Mouse (Mus musculus) lung, embryonic 16.5 days (tissue): ENCODE results near the gene Trpm5. TPM values are rescaled to one million over a fixed set of nuclear protein-coding genes. Genes with fewer than 3 reads are reported as not detected.

Experiments used
- ATAC-seq: fragments of 200-750 bp; cut with Nextera tagmentation; 2 replicates; pipeline ENCODE4 v1.8.0; 2017; ENCODE audit warnings: low read depth, mild to moderate bottlenecking, moderate library complexity
- H3K27ac ChIP-seq: fragments of 300-500 bp; sonication (generic); 2 replicates; pipeline ENCODE4 v1.5.1; 2014; ENCODE audit warnings: mild to moderate bottlenecking, control low read depth, low read length
- H3K27me3 ChIP-seq: fragments of 300-500 bp; sonication (generic); 2 replicates; pipeline ENCODE4 v1.6.1; 2014; ENCODE audit warnings: low read depth, low read length, mixed read lengths; ENCODE audit not compliant: control insufficient read depth, insufficient read depth
- H3K36me3 ChIP-seq: fragments of 300-500 bp; sonication (generic); 2 replicates; pipeline ENCODE4 v1.6.1; 2014; ENCODE audit warnings: low read length; ENCODE audit not compliant: control insufficient read depth, insufficient read depth
- H3K4me1 ChIP-seq: fragments of 300-500 bp; sonication (generic); replicated peaks from 2 replicates; pipeline ENCODE4 v1.6.1; 2014; ENCODE audit warnings: low read length, mixed read lengths; ENCODE audit not compliant: control insufficient read depth, insufficient read depth
- H3K4me2 ChIP-seq: fragments of 300-500 bp; sonication (generic); 2 replicates; pipeline ENCODE4 v1.6.1; 2014; ENCODE audit warnings: low read depth, low read length, control low read depth
- H3K4me3 ChIP-seq: fragments of 300-500 bp; sonication (generic); 2 replicates; pipeline ENCODE4 v1.5.1; 2014; ENCODE audit warnings: mild to moderate bottlenecking, low read length, control low read depth
- H3K9ac ChIP-seq: fragments of 300-500 bp; sonication (generic); 2 replicates; pipeline ENCODE4 v1.6.1; 2014; ENCODE audit warnings: low read length, control low read depth
- H3K9me3 ChIP-seq: fragments of 300-500 bp; sonication (generic); 2 replicates; pipeline ENCODE4 v1.6.1; 2016; ENCODE audit warnings: low read length; ENCODE audit not compliant: control insufficient read depth
- whole genome bisulfite sequencing: fragments of 180-500 bp; shearing (Covaris S2); extraction: QIAGEN DNeasy Blood & Tissue Kit; methylation state at CpG from one replicate; pipeline ENCODE4 v1.1.7; 2014; 5-methylcytosine and 5-hydroxymethylcytosine counted together
- polyA plus RNA-seq: library from polyadenylated mRNA; unstranded; fragments of >200 nt; fragmentation: Nextera tagmentation; extraction: Ambion mirVana; gene quantifications from 2 replicates; pipeline ENCODE4 v1.2.1, GENCODE M21; 2015

Trpm5 gene
- polyA plus RNA-seq, 1 experiment from 2014 or later: 4.8 TPM

- H3K4me2 ChIP-seq: no peak overlapping the region
- ATAC-seq: no peak
- WGBS: 72% methylated on average over 3 of the region's 3 CpGs
Observed at GRCm38 (mm10) chr7:143025496-143025895, 68.9 kb downstream of the Trpm5 start.

GRCm38 (mm10) chr7:143024293-143024692 lies 70.1 kb downstream of the Trpm5 start:
- Histone ChIP-seq H3K4me2 (no peak overlapping the region), H3K9me3 (no peaks in the 10 kb centered on the region), H3K27ac (no peak overlapping the region), H3K36me3 (no peaks in the 10 kb centered on the region; the same call in 1 of the 2 replicates), H3K4me1 (peaks cover 8% of the 10 kb centered on the region), H3K27me3 (no peaks in the 10 kb centered on the region), H3K9ac (no peak overlapping the region), H3K4me3 (no peak overlapping the region)
- 80% methylated on average over 1 of the region's 1 CpGs for WGBS
- ATAC-seq: no peak

More at GRCm38 (mm10) chr7:143025496-143025895, 68.9 kb downstream of the Trpm5 start:
- no peak overlapping the region for H3K27ac ChIP-seq
- peaks cover 8% of the 10 kb centered on the region for H3K4me1 ChIP-seq
- H3K4me3 ChIP-seq: no peak overlapping the region
- no peak overlapping the region for H3K9ac ChIP-seq
- H3K27me3 ChIP-seq: no peaks in the 10 kb centered on the region
- H3K9me3 ChIP-seq: no peaks in the 10 kb centered on the region
- H3K36me3 ChIP-seq: no peaks in the 10 kb centered on the region; the same call in 1 of the 2 replicates

GRCm38 (mm10) chr7:143023499-143023898 lies 70.9 kb downstream of the Trpm5 start:
- WGBS: 85% methylated on average over 2 of the region's 2 CpGs
- Histone ChIP-seq H3K9ac (no peak overlapping the region), H3K27me3 (no peaks in the 10 kb centered on the region), H3K4me1 (peaks cover 8% of the 10 kb centered on the region), H3K36me3 (no peaks in the 10 kb centered on the region; the same call in 1 of the 2 replicates), H3K27ac (no peak overlapping the region), H3K4me2 (no peak overlapping the region), H3K4me3 (no peak overlapping the region), H3K9me3 (no peaks in the 10 kb centered on the region)
- no peak for ATAC-seq

- no peak overlapping the region for H3K27ac ChIP-seq
- no peak for ATAC-seq
Observed at GRCm38 (mm10) chr7:143021356-143022164, 72.9 kb downstream of the Trpm5 start.

GRCm38 (mm10) chr7:143020764-143021163 lies 73.7 kb downstream of the Trpm5 start:
- Histone ChIP-seq H3K9ac (no peak overlapping the region), H3K27ac (no peak overlapping the region), H3K9me3 (no peaks in the 10 kb centered on the region), H3K4me3 (no peak overlapping the region), H3K4me1 (peaks cover 13% of the 10 kb centered on the region), H3K36me3 (no peaks in the 10 kb centered on the region; the same call in 1 of the 2 replicates), H3K4me2 (no peak overlapping the region), H3K27me3 (no peaks in the 10 kb centered on the region)
- 70% methylated on average over 3 of the region's 3 CpGs for WGBS
- no peak for ATAC-seq

More at GRCm38 (mm10) chr7:143021356-143022164, 72.9 kb downstream of the Trpm5 start:
- Histone ChIP-seq H3K4me1 (peaks cover 5% of the 10 kb centered on the region), H3K9me3 (no peaks in the 10 kb centered on the region), H3K9ac (no peak overlapping the region), H3K27me3 (no peaks in the 10 kb centered on the region), H3K36me3 (no peaks in the 10 kb centered on the region; the same call in 1 of the 2 replicates), H3K4me3 (no peak overlapping the region), H3K4me2 (no peak overlapping the region)
- WGBS: 44% methylated on average over 5 of the region's 5 CpGs

GRCm38 (mm10) chr7:143020040-143020439 lies 74.4 kb downstream of the Trpm5 start:
- H3K36me3 ChIP-seq: no peaks in the 10 kb centered on the region; the same call in 1 of the 2 replicates
- no peak overlapping the region for H3K4me3 ChIP-seq
- peaks cover 21% of the 10 kb centered on the region for H3K4me1 ChIP-seq
- no peak for ATAC-seq
- H3K9me3 ChIP-seq: no peaks in the 10 kb centered on the region
- no peak overlapping the region for H3K4me2 ChIP-seq
- no peaks in the 10 kb centered on the region for H3K27me3 ChIP-seq
- no peak overlapping the region for H3K9ac ChIP-seq
- H3K27ac ChIP-seq: no peak overlapping the region

Other genes with a start within 250 kb of the Trpm5 start
- 1.1 and 1.9 TPM in 2 replicates for gene Th, start 163.5 kb downstream of the Trpm5 start, polyA plus RNA-seq
- 3.2 and 3.4 TPM in 2 replicates for gene Ascl2, start 125.4 kb downstream of the Trpm5 start, polyA plus RNA-seq
- gene Tspan32, start 89.6 kb downstream of the Trpm5 start, polyA plus RNA-seq: 2.6 and 3.3 TPM in 2 replicates
- 765 and 788 TPM in 2 replicates for gene Cd81, start 41.9 kb downstream of the Trpm5 start, polyA plus RNA-seq
- gene Tssc4, start 25.4 kb downstream of the Trpm5 start, polyA plus RNA-seq: 98.9 and 100 TPM in 2 replicates
- 7.1 and 9.6 TPM in 2 replicates for gene Kcnq1, start 11.7 kb upstream of the Trpm5 start, polyA plus RNA-seq